Mouse (Mus musculus): ENCODE results near the gene Dmac2. TPM values are rescaled to one million over a fixed set of nuclear protein-coding genes. Genes with fewer than 3 reads are reported as not detected.

Gene Dmac2
- total RNA-seq, 4 experiments from 2014 or later: 32.4 to 38.1 (median 36.0) TPM

GRCm38 (mm10) chr7:25652244-25652759, 33.1 kb downstream of the Dmac2 start:
- DNase-seq (ENCODE audit: low spot score in 2 of 2): no peak

GRCm38 (mm10) chr7:25655601-25656428, 36.6 kb downstream of the Dmac2 start:
- peak in 1 of 2 experiments; percentile 43 for DNase-seq (ENCODE audit: low spot score in 2 of 2)

GRCm38 (mm10) chr7:25657785-25658184, 38.6 kb downstream of the Dmac2 start:
- no peak for DNase-seq (ENCODE audit: low spot score in 2 of 2)

GRCm38 (mm10) chr7:25658657-25659472, 39.7 kb downstream of the Dmac2 start, which contains the start of the genes Bckdha and Exosc5:
Gene Bckdha, minus strand, starts transcription at chr7:25658981.
Gene Exosc5, plus strand, starts transcription at chr7:25659164.
- peak; percentile 100 for DNase-seq (ENCODE audit: low spot score in 2 of 2)

GRCm38 (mm10) chr7:25666381-25666780, 47.2 kb downstream of the Dmac2 start:
- DNase-seq (ENCODE audit: low spot score in 2 of 2): no peak

- no peak for DNase-seq (ENCODE audit: low spot score in 2 of 2)
Observed at GRCm38 (mm10) chr7:25669158-25669557, 49.9 kb downstream of the Dmac2 start.

- DNase-seq (ENCODE audit: low spot score in 2 of 2): no peak
Observed at GRCm38 (mm10) chr7:25669631-25670030, 50.4 kb downstream of the Dmac2 start.

- no peak for DNase-seq (ENCODE audit: low spot score in 2 of 2)
Observed at GRCm38 (mm10) chr7:25670096-25670495, 50.9 kb downstream of the Dmac2 start.

- no peak for DNase-seq (ENCODE audit: low spot score in 2 of 2)
Observed at GRCm38 (mm10) chr7:25671686-25672085, 52.5 kb downstream of the Dmac2 start.

GRCm38 (mm10) chr7:25672442-25672841, 53.2 kb downstream of the Dmac2 start:
- no peak for DNase-seq (ENCODE audit: low spot score in 2 of 2)

GRCm38 (mm10) chr7:25674297-25674696, 55.1 kb downstream of the Dmac2 start:
- DNase-seq (ENCODE audit: low spot score in 2 of 2): no peak

GRCm38 (mm10) chr7:25674719-25675300, 55.6 kb downstream of the Dmac2 start, which contains the start of gene Tmem91:
Gene Tmem91, minus strand, starts transcription at chr7:25675166.
- no peak for DNase-seq (ENCODE audit: low spot score in 2 of 2)

Other genes starting within 250 kb of the Dmac2 start
- gene Cnfn, start 249.7 kb upstream of the Dmac2 start, total RNA-seq (2022): not detected
- gene Lipe, start 220.7 kb upstream of the Dmac2 start, total RNA-seq (2022): 10 to 100 TPM; 10.6 to 28.0 (median 19.9) TPM
- not detected for gene Cxcl17, start 206.5 kb upstream of the Dmac2 start, total RNA-seq (2022)
- gene Ceacam1, start 141.8 kb upstream of the Dmac2 start, total RNA-seq (2022): 1 to 10 TPM; 1.9 to 4.8 (median 3.3) TPM
- gene Ceacam2, start 79.6 kb upstream of the Dmac2 start, total RNA-seq (2022): under 1 TPM; 0.17 to 0.67 (median 0.33) TPM
- gene Erich4, start 3.5 kb upstream of the Dmac2 start, total RNA-seq (2022): not detected
- gene B3gnt8, start 7.2 kb downstream of the Dmac2 start, total RNA-seq (2022): 1 to 10 TPM in 2 of 4 experiments, under 1 TPM in 2; 0.22 to 1.5 (median 0.95) TPM
- 100 to 1,000 TPM; 116 to 140 (median 128) TPM for gene Bckdha, start 39.6 kb downstream of the Dmac2 start, total RNA-seq (2022)
- 10 to 100 TPM; 24.3 to 32.8 (median 27.2) TPM for gene Exosc5, start 39.8 kb downstream of the Dmac2 start, total RNA-seq (2022)
- gene Tmem91, start 55.8 kb downstream of the Dmac2 start, total RNA-seq (2022): not detected
- 10 to 100 TPM in 1 of 4 experiments, 1 to 10 TPM in 3; 6.6 to 10.6 (median 6.8) TPM for gene B9d2, start 61.4 kb downstream of the Dmac2 start, total RNA-seq (2022)
- gene Tgfb1, start 67.6 kb downstream of the Dmac2 start, total RNA-seq (2022): 1 to 10 TPM; 2.1 to 4.7 (median 3.9) TPM
- 10 to 100 TPM; 42.1 to 47.9 (median 46.9) TPM for gene Ccdc97, start 99.7 kb downstream of the Dmac2 start, total RNA-seq (2022)
- 10 to 100 TPM; 64.8 to 83.6 (median 73.5) TPM for gene Hnrnpul1, start 135.3 kb downstream of the Dmac2 start, total RNA-seq (2022)
- gene Axl, start 169.3 kb downstream of the Dmac2 start, total RNA-seq (2022): 10 to 100 TPM; 22.0 to 45.0 (median 28.1) TPM
- gene Cyp2s1, start 197.5 kb downstream of the Dmac2 start, total RNA-seq (2022): under 1 TPM in 3 of 4 experiments, not detected in 1; 0.11 to 0.44 (median 0.22) TPM

All from gastrocnemius, adult 8-10 months (tissue).